ENCODE assay signal across 8 mouse cellular contexts in the genomic region with DNA sequence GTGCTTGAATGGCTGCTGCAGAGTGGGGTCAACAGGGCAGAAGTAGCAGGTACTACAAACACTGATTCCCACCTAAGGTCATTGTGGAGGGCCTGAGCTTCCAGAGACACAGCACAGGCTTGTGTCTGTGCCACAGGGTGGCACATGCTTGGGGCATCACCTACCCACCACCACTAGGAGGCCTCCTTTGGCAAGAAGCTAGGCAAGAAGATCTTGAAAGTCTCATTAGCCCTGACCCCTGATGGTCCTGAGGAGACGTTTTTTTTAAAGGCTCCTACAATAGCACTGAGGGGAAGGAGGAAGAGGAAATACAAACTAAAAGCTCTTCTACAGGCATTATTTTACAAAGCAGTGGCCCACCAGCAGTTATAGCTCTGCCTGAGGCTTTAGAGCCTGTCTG. TPM values are rescaled to one million over a fixed set of nuclear protein-coding genes. Genes with fewer than 3 reads are reported as not detected.
DNase-seq lines count a peak whose midpoint lies in the region; ATAC-seq and TF ChIP-seq lines count a peak whose summit lies in the region.
"Had no signal": no experiment of that assay in that cellular context is flagged by ENCODE, and none has a peak within 500 bp of the region (broad histone marks: within the 10 kb centered on the region; RNA-seq: fewer than 3 reads in every experiment).

No protein-coding gene starts in this region.

- no peak for ATAC-seq in kidney, postnatal 0 days (replicated peaks; ENCODE audit: low FRiP score, low read depth)
- no peak for ATAC-seq in kidney, embryonic 16.5 days (ENCODE audit: low FRiP score, low TSS enrichment)
- ATAC-seq in embryonic facial prominence, embryonic 11.5 days (replicated peaks; ENCODE audit: insufficient number of reproducible peaks, low FRiP score, low TSS enrichment, low read depth): no peak

- H3K79me3 ChIP-seq in C2C12 (ENCODE audit: low read depth): no peaks in the 10 kb centered on the region

- H3K27me3 ChIP-seq in kidney, postnatal 0 days (ENCODE audit: insufficient read depth, low read length): no peaks in the 10 kb centered on the region
- H3K27me3 ChIP-seq in kidney, embryonic 16.5 days (ENCODE audit: insufficient read depth, low read length): peaks cover 8% of the 10 kb centered on the region
- peaks cover 27% of the 10 kb centered on the region for H3K27me3 ChIP-seq in C2C12 (ENCODE audit: control insufficient read depth, insufficient read depth, insufficient read length)
- no peaks in the 10 kb centered on the region for H3K27me3 ChIP-seq in embryonic facial prominence, embryonic 11.5 days (ENCODE audit: control insufficient read depth, insufficient read depth, low read length)

- H3K9ac ChIP-seq in kidney, postnatal 0 days (ENCODE audit: low read depth, low read length): no peak overlapping the region
- no peak overlapping the region for H3K9ac ChIP-seq in kidney, embryonic 16.5 days (replicated peaks; ENCODE audit: low read length)
- no peak overlapping the region for H3K9ac ChIP-seq in embryonic facial prominence, embryonic 11.5 days (replicated peaks; ENCODE audit: low read length)

- no peaks in the 10 kb centered on the region for H3K36me3 ChIP-seq in kidney, postnatal 0 days (ENCODE audit: insufficient read depth, low read length)
- H3K36me3 ChIP-seq in kidney, embryonic 16.5 days (ENCODE audit: insufficient read depth, low read length): no peaks in the 10 kb centered on the region
- no peaks in the 10 kb centered on the region for H3K36me3 ChIP-seq in C2C12 (ENCODE audit: control insufficient read depth, insufficient read depth)
- H3K36me3 ChIP-seq in embryonic facial prominence, embryonic 11.5 days (replicated peaks; ENCODE audit: control insufficient read depth, insufficient read depth, low read depth, low read length): no peaks in the 10 kb centered on the region

- H3ac ChIP-seq in C2C12 (ENCODE audit: control insufficient read depth, insufficient read length, low read depth): no peak overlapping the region

- WGBS in kidney, postnatal 0 days: 0% methylated on average over 1 of the region's 1 CpGs
- 0% methylated on average over 1 of the region's 1 CpGs for WGBS in kidney, embryonic 16.5 days
- 5% methylated on average over 1 of the region's 1 CpGs for WGBS in embryonic facial prominence, embryonic 11.5 days

- no peak overlapping the region for H3K4me2 ChIP-seq in kidney, postnatal 0 days (ENCODE audit: low read length)
- H3K4me2 ChIP-seq in kidney, embryonic 16.5 days (replicated peaks; ENCODE audit: low read depth, low read length): no peak overlapping the region
- no peak overlapping the region for H3K4me2 ChIP-seq in embryonic facial prominence, embryonic 11.5 days (ENCODE audit: low read depth, low read length)

- no peak overlapping the region for H3K27ac ChIP-seq in kidney, postnatal 0 days
- no peak overlapping the region for H3K27ac ChIP-seq in kidney, embryonic 16.5 days (ENCODE audit: low read length)
- H3K27ac ChIP-seq in embryonic facial prominence, embryonic 11.5 days (replicated peaks; ENCODE audit: low read depth, low read length): no peak overlapping the region

- DNase-seq in kidney, postnatal 0 days (ENCODE audit: low spot score): peak; percentile 36
- DNase-seq in 416B (ENCODE audit: low read depth): peak; percentile 60
- DNase-seq in embryonic facial prominence, embryonic 11.5 days (ENCODE audit: low spot score): peak; percentile 35
- DNase-seq in yolk sac, embryonic 10.5 days (ENCODE audit: low spot score): no peak
- no peak for DNase-seq in ovary, adult 18-20 months (ENCODE audit: low spot score)
- DNase-seq: kidney, adult 8-10 months had no signal

- TF ChIP-seq CTCF in kidney, postnatal 0 days (IDR thresholded peaks at IDR 0.05; ENCODE audit: low read depth): peak; percentile 65
- peak; percentile 40 for TF ChIP-seq CTCF in C2C12 (IDR thresholded peaks at IDR 0.05; ENCODE audit: control insufficient read depth, insufficient read depth, insufficient read length)

- no peak overlapping the region for H3K4me3 ChIP-seq in kidney, postnatal 0 days (replicated peaks; ENCODE audit: low read depth, low read length)
- no peak overlapping the region for H3K4me3 ChIP-seq in kidney, embryonic 16.5 days (ENCODE audit: low read length)
- no peak overlapping the region for H3K4me3 ChIP-seq in C2C12 (ENCODE audit: insufficient read depth, poor library complexity, severe bottlenecking)
- H3K4me3 ChIP-seq in embryonic facial prominence, embryonic 11.5 days (ENCODE audit: low read depth, low read length): no peak overlapping the region

- no peaks in the 10 kb centered on the region for H3K79me2 ChIP-seq in C2C12 (ENCODE audit: control insufficient read depth, insufficient read depth)

- H3K9me3 ChIP-seq in kidney, postnatal 0 days (replicated peaks; ENCODE audit: low read length): no peaks in the 10 kb centered on the region
- H3K9me3 ChIP-seq in kidney, embryonic 16.5 days (ENCODE audit: low read length): no peaks in the 10 kb centered on the region
- H3K9me3 ChIP-seq in embryonic facial prominence, embryonic 11.5 days (replicated peaks; ENCODE audit: control insufficient read depth, low read length): no peaks in the 10 kb centered on the region

- H3K4me1 ChIP-seq in kidney, postnatal 0 days (replicated peaks; ENCODE audit: insufficient read depth, low read length): no peaks in the 10 kb centered on the region
- no peaks in the 10 kb centered on the region for H3K4me1 ChIP-seq in kidney, embryonic 16.5 days (ENCODE audit: insufficient read depth, low read length)
- H3K4me1 ChIP-seq in embryonic facial prominence, embryonic 11.5 days (ENCODE audit: control insufficient read depth, insufficient read depth, low read length): no peaks in the 10 kb centered on the region

TF ChIP-seq in C2C12, 6 proteins besides CTCF, POLR2A, EP300 and RAD21:
- TF ChIP-seq CEBPB (IDR thresholded peaks at IDR 0.05; ENCODE audit: low read depth) (no peak), MAX (IDR thresholded peaks at IDR 0.05) (no peak), MYOD1 (IDR thresholded peaks at IDR 0.05; ENCODE audit: control insufficient read depth, insufficient read length, low read depth) (no peak), FOSL1 (IDR thresholded peaks at IDR 0.05; ENCODE audit: insufficient read depth, low read length, poor library complexity, severe bottlenecking) (no peak), USF1 (IDR thresholded peaks at IDR 0.05; ENCODE audit: low read depth) (no peak), MYOG (IDR thresholded peaks at IDR 0.05; ENCODE audit: control insufficient read depth, extremely low read depth, insufficient read length) (no peak)

RNA-seq across cellular contexts. Expression of a gene that starts 6.0 kb away (rescaled TPM):
- 12.2 and 13.2 TPM in 2 replicates for polyA plus RNA-seq in kidney, postnatal 0 days (2015; fragmentation: Nextera tagmentation; extraction: Ambion mirVana)
- polyA plus RNA-seq in kidney, embryonic 16.5 days (2015; fragmentation: Nextera tagmentation; extraction: Ambion mirVana): 21.8 and 23.4 TPM in 2 replicates
- polyA plus RNA-seq in C2C12 (2012; fragmentation: generic; extraction: Trizol): 5.0 TPM
- 22.2 and 24.8 TPM in 2 replicates for polyA plus RNA-seq in embryonic facial prominence, embryonic 11.5 days (2014; fragmentation: Nextera tagmentation; extraction: Ambion mirVana)

RNA-seq across cellular contexts. Expression of a gene that starts 44.7 kb away (rescaled TPM):
- polyA plus RNA-seq in kidney, postnatal 0 days (2015; fragmentation: Nextera tagmentation; extraction: Ambion mirVana): not detected in 2 replicates
- 0.14 TPM in 1 of 2 replicates, not detected in the other for polyA plus RNA-seq in kidney, embryonic 16.5 days (2015; fragmentation: Nextera tagmentation; extraction: Ambion mirVana)
- polyA plus RNA-seq in C2C12 (2012; fragmentation: generic; extraction: Trizol): not detected
- polyA plus RNA-seq in embryonic facial prominence, embryonic 11.5 days (2014; fragmentation: Nextera tagmentation; extraction: Ambion mirVana): not detected in 2 replicates

Comparison
In these comparisons a context has a peak if more than half of its experiments do, and no peak if none do; other contexts are left out.
1. DNase-seq: peak in kidney, postnatal 0 days (single experiment), 416B (single experiment) and embryonic facial prominence, embryonic 11.5 days (single experiment); none in yolk sac, embryonic 10.5 days (single experiment) and ovary, adult 18-20 months (single experiment).